Mouse (Mus musculus) heart, embryonic 10.5 days (tissue): ENCODE results near the gene Klk1b9. TPM values are rescaled to one million over a fixed set of nuclear protein-coding genes. Genes with fewer than 3 reads are reported as not detected.
"Not testable (repeated sequence)": the region's sequence is repeated elsewhere in the genome, so short reads cannot be mapped to it uniquely, and the experiment has no call there.

Source experiments
- DNase-seq: peaks from one replicate; pipeline ENCODE4 v3.0.0-alpha.2; 2017; ENCODE audit warnings: low spot score
- H3K27ac ChIP-seq: fragments of 300-500 bp; sonication (generic); 2 replicates; pipeline ENCODE4 v1.5.1; 2016; ENCODE audit warnings: mild to moderate bottlenecking
- H3K27me3 ChIP-seq: fragments of 300-500 bp; sonication (generic); 2 replicates; pipeline ENCODE4 v1.6.1; 2016; ENCODE audit warnings: mild to moderate bottlenecking; ENCODE audit not compliant: poor library complexity, insufficient read depth, severe bottlenecking
- H3K36me3 ChIP-seq: fragments of 300-500 bp; sonication (generic); 2 replicates; pipeline ENCODE4 v1.6.1; 2016; ENCODE audit warnings: mild to moderate bottlenecking, moderate library complexity
- H3K4me1 ChIP-seq: fragments of 300-500 bp; sonication (generic); 2 replicates; pipeline ENCODE4 v1.6.1; 2016; ENCODE audit warnings: mild to moderate bottlenecking
- H3K4me3 ChIP-seq: fragments of 300-500 bp; sonication (generic); 2 replicates; pipeline ENCODE4 v1.5.1; 2016; ENCODE audit warnings: mild to moderate bottlenecking, moderate library complexity
- H3K9me3 ChIP-seq: fragments of 300-500 bp; sonication (generic); 2 replicates; pipeline ENCODE4 v1.6.1; 2016; ENCODE audit warnings: mild to moderate bottlenecking, moderate library complexity
- WGBS: fragments of 180-500 bp; shearing (Covaris S2); methylation state at CpG from one replicate; pipeline ENCODE4 v1.1.7; 2016; 5-methylcytosine and 5-hydroxymethylcytosine counted together
- polyA plus RNA-seq: library from polyadenylated mRNA; unstranded; fragments of >200 nt; fragmentation: Nextera tagmentation; extraction: Ambion mirVana; gene quantifications from 2 replicates; pipeline ENCODE4 v1.2.1, GENCODE M21; 2016

Klk1b9 gene
- polyA plus RNA-seq = not detected in 2 replicates

DNA sequence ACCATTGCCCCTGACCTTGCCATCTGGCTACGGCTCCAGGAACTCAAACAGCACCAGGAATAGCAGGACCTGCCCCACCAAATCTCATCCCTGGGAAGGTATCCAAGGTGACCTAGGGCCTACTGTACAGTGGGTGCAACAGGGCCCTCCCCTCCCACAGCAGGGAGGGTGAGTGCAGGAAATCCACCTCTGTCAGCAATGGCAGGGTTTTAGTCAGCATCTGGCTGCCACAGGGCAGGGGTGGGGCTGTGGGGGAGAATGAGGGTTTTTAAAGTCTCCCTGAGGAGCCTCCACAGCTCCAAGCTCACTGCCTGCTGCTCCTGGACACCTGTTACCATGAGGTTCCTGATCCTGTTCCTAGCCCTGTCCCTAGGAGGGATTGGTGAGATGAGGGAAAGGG, at the start of gene Klk1b9:
Klk1b9 (plus strand) TSS at position 301 of the 400 bp plus-strand sequence.
- H3K4me1 ChIP-seq, DNase-seq, H3K36me3 ChIP-seq, H3K27ac ChIP-seq, H3K9me3 ChIP-seq, H3K27me3 ChIP-seq, H3K4me3 ChIP-seq: not testable (repeated sequence)
- 78% methylated on average over 1 of the region's 1 CpGs for WGBS

- Histone ChIP-seq H3K4me3 (no peak overlapping the region), H3K27me3 (no peaks in the 10 kb centered on the region), H3K9me3 (no peaks in the 10 kb centered on the region), H3K27ac (no peak overlapping the region), H3K36me3 (no peaks in the 10 kb centered on the region), H3K4me1 (no peaks in the 10 kb centered on the region)
- WGBS = 41% methylated on average over 4 of the region's 4 CpGs
- no peak for DNase-seq
Observed at GRCm38 (mm10) chr7:43928521-43928920, 47.3 kb upstream of the Klk1b9 start.

DNA sequence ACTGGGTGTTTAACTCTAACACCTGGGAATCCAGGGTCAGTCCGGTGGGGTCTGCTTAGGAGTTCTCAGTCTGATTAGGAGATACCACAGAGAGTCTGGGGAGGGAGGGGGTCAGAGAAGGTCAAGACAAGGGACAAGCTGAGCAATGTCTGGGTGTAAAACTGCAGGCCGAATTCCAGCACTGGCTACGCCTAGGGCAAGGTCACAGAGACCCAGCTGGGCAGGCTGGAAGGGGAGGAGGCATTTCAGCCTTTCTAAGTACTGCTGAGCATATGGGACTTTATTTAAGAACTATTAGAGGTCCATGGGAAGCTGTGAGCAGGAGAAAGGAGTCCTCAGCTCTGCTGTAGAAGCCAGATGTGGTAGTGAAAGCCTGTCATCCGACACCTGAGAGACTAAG, 43.5 kb upstream of the Klk1b9 start:
- Histone ChIP-seq H3K9me3 (no peaks in the 10 kb centered on the region), H3K36me3 (no peaks in the 10 kb centered on the region), H3K27ac (no peak overlapping the region), H3K4me1 (no peaks in the 10 kb centered on the region), H3K27me3 (no peaks in the 10 kb centered on the region), H3K4me3 (no peak overlapping the region)
- no peak for DNase-seq
- 50% methylated on average over 4 of the region's 4 CpGs for WGBS

DNA sequence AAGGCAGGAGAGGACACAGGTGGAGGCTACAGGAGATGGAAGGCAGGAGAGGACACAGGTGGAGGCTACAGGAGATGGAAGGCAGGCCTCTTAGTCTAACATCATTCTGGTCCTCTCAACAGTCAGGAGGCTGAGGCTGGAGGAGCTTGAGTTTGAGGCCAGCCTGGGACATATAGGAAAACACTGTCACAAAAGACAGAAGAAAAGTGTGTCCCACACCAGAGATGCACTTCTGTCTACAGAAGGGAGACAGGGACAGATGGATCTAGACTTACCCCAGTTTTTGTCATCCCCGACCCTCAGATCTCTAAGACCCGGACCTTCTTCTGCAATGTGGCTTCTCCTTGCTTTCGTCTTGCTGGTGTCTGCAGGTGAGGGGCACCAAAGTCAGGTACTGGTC, 42.4 kb upstream of the Klk1b9 start, which contains the start of gene Klk15:
Klk15 (plus strand) TSS at position 301 of the 400 bp plus-strand sequence.
- Histone ChIP-seq H3K4me1 (no peaks in the 10 kb centered on the region), H3K4me3 (no peak within 1 kb of the TSS), H3K27ac (no peak within 1 kb of the TSS), H3K36me3 (no peaks in the 10 kb centered on the region), H3K9me3 (no peaks in the 10 kb centered on the region), H3K27me3 (no peaks in the 10 kb centered on the region)
- WGBS = 77% methylated on average over 3 of the region's 3 CpGs
- no peak for DNase-seq

DNA sequence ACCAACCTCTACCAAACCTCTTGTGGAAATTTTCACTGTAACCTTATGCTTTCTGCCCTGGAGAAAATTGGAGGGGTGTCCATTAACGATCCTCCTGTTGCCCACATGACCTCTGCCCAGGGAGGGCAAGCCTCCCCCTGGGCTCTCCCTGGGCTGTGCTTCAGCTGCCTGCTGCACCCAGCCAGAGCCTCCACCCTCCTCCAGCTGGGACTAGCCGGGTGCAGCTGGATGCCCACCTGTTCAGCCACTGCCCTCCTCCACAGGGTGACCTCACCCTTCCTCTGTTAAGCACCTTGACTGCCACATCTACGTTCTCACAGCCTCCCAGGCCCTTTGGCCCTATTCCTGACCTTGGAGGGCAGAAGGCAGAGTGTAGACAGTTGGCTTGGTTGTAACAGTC, 41.1 kb upstream of the Klk1b9 start:
- no peaks in the 10 kb centered on the region for H3K4me1 ChIP-seq
- WGBS = 51% methylated on average over 3 of the region's 3 CpGs
- H3K4me3 ChIP-seq = no peak overlapping the region
- no peaks in the 10 kb centered on the region for H3K9me3 ChIP-seq
- H3K27ac ChIP-seq = no peak overlapping the region
- no peaks in the 10 kb centered on the region for H3K27me3 ChIP-seq
- H3K36me3 ChIP-seq = no peaks in the 10 kb centered on the region
- no peak for DNase-seq

DNA sequence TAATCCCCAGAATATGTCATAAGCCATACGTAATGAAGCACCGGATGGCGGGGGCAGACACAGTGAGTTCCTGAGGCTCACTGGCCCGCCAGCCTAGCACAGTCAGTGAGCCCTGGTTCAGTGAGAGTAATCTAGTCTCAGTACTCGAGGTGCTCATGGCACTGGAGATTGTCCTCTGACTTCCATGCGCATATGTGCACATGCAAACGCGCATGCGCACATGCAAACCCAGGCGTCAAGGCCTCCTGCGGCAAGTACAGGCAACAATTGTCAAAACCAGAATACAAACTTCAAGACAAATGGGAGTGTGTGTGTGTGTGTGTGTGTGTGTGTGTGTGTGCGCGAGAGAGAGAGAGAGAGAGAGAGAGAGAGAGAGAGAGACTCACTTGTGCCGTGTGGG, 39.3 kb upstream of the Klk1b9 start:
- H3K27me3 ChIP-seq = no peaks in the 10 kb centered on the region
- H3K4me3 ChIP-seq = no peak overlapping the region
- WGBS = 82% methylated on average over 14 of the region's 14 CpGs
- H3K9me3 ChIP-seq = no peaks in the 10 kb centered on the region
- H3K27ac ChIP-seq = no peak overlapping the region
- H3K4me1 ChIP-seq = no peaks in the 10 kb centered on the region
- no peaks in the 10 kb centered on the region for H3K36me3 ChIP-seq
- no peak for DNase-seq

DNA sequence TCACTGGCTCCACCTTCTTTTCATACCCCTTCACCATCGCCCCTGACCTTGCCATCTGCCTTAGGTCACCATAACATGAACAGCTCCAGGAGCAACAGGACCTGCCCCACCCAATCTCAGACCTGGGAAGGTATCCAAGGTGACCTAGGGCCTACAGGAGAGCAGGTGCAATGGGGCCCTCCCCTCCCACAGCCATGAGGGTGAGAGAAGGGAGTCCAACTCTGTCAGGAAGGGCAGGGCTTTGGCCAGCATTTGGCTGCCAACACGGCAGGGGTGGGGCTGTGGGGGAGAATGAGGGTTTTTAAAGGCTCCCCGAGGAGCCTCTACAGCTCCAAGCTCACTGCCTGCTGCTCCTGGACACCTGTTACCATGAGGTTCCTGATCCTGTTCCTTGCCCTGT, 33.6 kb upstream of the Klk1b9 start:
- WGBS = 64% methylated on average over 3 of the region's 3 CpGs
- not testable (repeated sequence) for H3K9me3 ChIP-seq, H3K36me3 ChIP-seq, H3K4me1 ChIP-seq, H3K27ac ChIP-seq, H3K27me3 ChIP-seq, DNase-seq, H3K4me3 ChIP-seq

- Histone ChIP-seq H3K27me3 (no peaks in the 10 kb centered on the region), H3K4me3 (no peak overlapping the region), H3K36me3 (no peaks in the 10 kb centered on the region), H3K9me3 (no peaks in the 10 kb centered on the region), H3K27ac (no peak overlapping the region), H3K4me1 (no peaks in the 10 kb centered on the region)
- DNase-seq = peak; percentile 64
- WGBS = 81% methylated on average over 3 of the region's 3 CpGs
Observed at GRCm38 (mm10) chr7:43944727-43945264, 31.1 kb upstream of the Klk1b9 start.

GRCm38 (mm10) chr7:43950364-43950763, 25.5 kb upstream of the Klk1b9 start, which contains the start of gene Klk1b8:
Klk1b8 (plus strand) TSS chr7:43950664.
- Histone ChIP-seq H3K4me1 (no peaks in the 10 kb centered on the region), H3K9me3 (no peaks in the 10 kb centered on the region), H3K36me3 (no peaks in the 10 kb centered on the region), H3K27me3 (no peaks in the 10 kb centered on the region), H3K4me3 (no peak within 1 kb of the TSS), H3K27ac (no peak within 1 kb of the TSS)
- DNase-seq = no peak
- 69% methylated on average over 2 of the region's 2 CpGs for WGBS

- H3K4me3 ChIP-seq = no peak overlapping the region
- H3K9me3 ChIP-seq = no peaks in the 10 kb centered on the region
- DNase-seq = no peak
- no peak overlapping the region for H3K27ac ChIP-seq
- H3K36me3 ChIP-seq = no peaks in the 10 kb centered on the region
- H3K27me3 ChIP-seq = no peaks in the 10 kb centered on the region
- 57% methylated on average over 4 of the region's 4 CpGs for WGBS
- H3K4me1 ChIP-seq = no peaks in the 10 kb centered on the region
Observed at GRCm38 (mm10) chr7:43952703-43953102, 23.2 kb upstream of the Klk1b9 start.

DNA sequence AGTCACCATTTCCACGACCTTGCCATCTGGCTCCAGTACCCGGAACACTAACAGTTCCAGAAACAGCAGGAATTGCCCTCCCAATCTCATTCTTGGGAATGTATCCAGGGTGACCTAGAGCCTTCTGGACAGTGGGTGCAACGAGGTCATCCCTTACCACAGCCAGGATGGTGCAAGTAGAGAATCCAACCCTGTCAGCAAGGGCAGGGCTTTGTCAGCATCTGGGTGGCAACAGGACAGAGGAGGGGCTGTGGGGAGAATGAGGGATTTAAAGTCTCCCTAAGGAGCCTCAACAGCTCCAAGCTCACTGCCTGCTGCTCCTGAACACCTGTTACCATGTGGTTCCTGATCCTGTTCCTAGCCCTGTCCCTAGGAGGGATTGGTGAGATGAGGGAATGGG, 9.4 kb upstream of the Klk1b9 start, which contains the start of gene Klk1b1:
Klk1b1 (plus strand) TSS at position 301 of the 400 bp plus-strand sequence.
- no peak within 1 kb of the TSS for H3K27ac ChIP-seq
- no peak for DNase-seq
- no peaks in the 10 kb centered on the region for H3K27me3 ChIP-seq
- no peaks in the 10 kb centered on the region for H3K36me3 ChIP-seq
- no peak within 1 kb of the TSS for H3K4me3 ChIP-seq
- WGBS = 57% methylated on average over 3 of the region's 3 CpGs
- H3K4me1 ChIP-seq = no peaks in the 10 kb centered on the region
- no peaks in the 10 kb centered on the region for H3K9me3 ChIP-seq

DNA sequence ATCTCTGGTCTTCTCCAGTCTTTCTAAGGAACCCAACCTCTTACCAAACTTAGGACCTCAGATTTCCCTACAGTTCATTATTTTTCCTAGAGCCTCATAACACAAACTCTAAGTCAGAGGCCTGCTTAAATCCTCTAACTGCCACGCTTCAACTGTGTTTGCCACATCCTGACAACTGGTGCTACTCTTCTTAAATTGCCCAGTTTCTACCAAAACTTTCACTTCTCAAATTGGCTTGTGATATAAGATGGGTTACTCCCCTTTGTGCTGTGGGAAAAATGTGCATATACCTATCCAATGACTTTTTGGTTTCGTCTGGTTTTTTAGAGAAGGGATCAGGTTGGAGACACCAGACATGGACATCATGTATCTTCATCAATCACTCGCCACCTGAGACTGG, 8.8 kb upstream of the Klk1b9 start:
- Histone ChIP-seq H3K36me3 (no peaks in the 10 kb centered on the region), H3K4me3 (no peak overlapping the region), H3K4me1 (no peaks in the 10 kb centered on the region), H3K27me3 (no peaks in the 10 kb centered on the region), H3K9me3 (no peaks in the 10 kb centered on the region), H3K27ac (no peak overlapping the region)
- WGBS = 75% methylated on average over 3 of the region's 3 CpGs
- no peak for DNase-seq

- no peaks in the 10 kb centered on the region for H3K36me3 ChIP-seq
- H3K4me1 ChIP-seq = no peaks in the 10 kb centered on the region
- 74% methylated on average over 2 of the region's 2 CpGs for WGBS
- H3K9me3 ChIP-seq = no peaks in the 10 kb centered on the region
- DNase-seq = no peak
- no peaks in the 10 kb centered on the region for H3K27me3 ChIP-seq
- H3K27ac ChIP-seq = no peak overlapping the region
- no peak overlapping the region for H3K4me3 ChIP-seq
Observed at GRCm38 (mm10) chr7:43967612-43968011, 8.2 kb upstream of the Klk1b9 start.

- Histone ChIP-seq H3K27me3 (no peaks in the 10 kb centered on the region), H3K4me3 (no peak overlapping the region), H3K27ac (no peak overlapping the region), H3K36me3 (no peaks in the 10 kb centered on the region), H3K4me1 (no peaks in the 10 kb centered on the region), H3K9me3 (no peaks in the 10 kb centered on the region)
- DNase-seq = no peak
Observed at GRCm38 (mm10) chr7:43985657-43986056, 9.8 kb downstream of the Klk1b9 start.
